Mouse (Mus musculus) urinary bladder, adult 2 months (tissue): Measurements from ENCODE around the gene Kcnd1. TPM values are rescaled to one million over a fixed set of nuclear protein-coding genes. Genes with fewer than 3 reads are reported as not detected.
"Not testable (repeated sequence)": the region's sequence is repeated elsewhere in the genome, so short reads cannot be mapped to it uniquely, and the experiment has no call there.

Experiments used
- DNase-seq: peaks from one replicate; pipeline ENCODE4 v3.0.0; 2022; ENCODE audit warnings: low spot score
- polyA plus RNA-seq: library from polyadenylated mRNA; depleted of rRNA; stranded (reverse); fragments of >200 nt; gene quantifications from 2 replicates; pipeline ENCODE4 v1.2.3, GENCODE M21; 2012; rRNA removed

Gene Kcnd1
- 1.7 and 2.4 TPM in 2 replicates for polyA plus RNA-seq

- no peak for DNase-seq
Observed at GRCm38 (mm10) chrX:7821865-7822779, at the start of gene Kcnd1. Gene Kcnd1, plus strand, starts transcription at chrX:7822289.

- no peak for DNase-seq
Observed at GRCm38 (mm10) chrX:7772766-7773165, 49.3 kb upstream of the Kcnd1 start.

GRCm38 (mm10) chrX:7775501-7776205 lies 46.4 kb upstream of the Kcnd1 start:
- DNase-seq, result no peak

GRCm38 (mm10) chrX:7776329-7777082 lies 45.6 kb upstream of the Kcnd1 start:
- no peak for DNase-seq

- DNase-seq, result no peak
Observed at GRCm38 (mm10) chrX:7778450-7779244, 43.4 kb upstream of the Kcnd1 start.

GRCm38 (mm10) chrX:7779294-7779693 lies 42.8 kb upstream of the Kcnd1 start:
- DNase-seq, result no peak

GRCm38 (mm10) chrX:7782603-7783092 lies 39.4 kb upstream of the Kcnd1 start:
- no peak for DNase-seq

- DNase-seq, result no peak
Observed at GRCm38 (mm10) chrX:7789542-7790136, 32.5 kb upstream of the Kcnd1 start, which contains the start of gene Gripap1. Gene Gripap1, plus strand, starts transcription at chrX:7789765.

GRCm38 (mm10) chrX:7790309-7790708 lies 31.8 kb upstream of the Kcnd1 start:
- no peak for DNase-seq

- no peak for DNase-seq
Observed at GRCm38 (mm10) chrX:7793361-7793760, 28.7 kb upstream of the Kcnd1 start.

GRCm38 (mm10) chrX:7795016-7795415 lies 27.1 kb upstream of the Kcnd1 start:
- no peak for DNase-seq

- no peak for DNase-seq
Observed at GRCm38 (mm10) chrX:7797327-7797726, 24.8 kb upstream of the Kcnd1 start.

- not testable (repeated sequence) for DNase-seq
Observed at GRCm38 (mm10) chrX:7802157-7802556, 19.9 kb upstream of the Kcnd1 start.

- not testable (repeated sequence) for DNase-seq
Observed at GRCm38 (mm10) chrX:7815016-7815415, 7.1 kb upstream of the Kcnd1 start.

GRCm38 (mm10) chrX:7837146-7837545 lies 15.1 kb downstream of the Kcnd1 start:
- DNase-seq, result no peak

- no peak for DNase-seq
Observed at GRCm38 (mm10) chrX:7840842-7841162, 18.7 kb downstream of the Kcnd1 start.

GRCm38 (mm10) chrX:7841163-7842162 lies 19.4 kb downstream of the Kcnd1 start, which contains the start of gene Otud5:
Gene Otud5, plus strand, starts transcription at chrX:7841364.
- DNase-seq, result peak; percentile 73

GRCm38 (mm10) chrX:7842318-7842717 lies 20.2 kb downstream of the Kcnd1 start:
- DNase-seq, result no peak

- no peak for DNase-seq
Observed at GRCm38 (mm10) chrX:7847845-7848244, 25.8 kb downstream of the Kcnd1 start.
